ENCODE assay signal across 35 mouse cellular contexts in genomic region chr5:116735622-116736021, GRCm38 (mm10).
"Had no signal": no experiment of that assay in that cellular context is flagged by ENCODE, and none has a peak within 500 bp of the region (broad histone marks: within the 10 kb centered on the region; RNA-seq: fewer than 3 reads in every experiment).

No protein-coding gene starts in this region.

- DNase-seq: heart, postnatal 10 days; heart, postnatal 14 days; heart, postnatal 36 days; heart, postnatal 4 days; kidney, adult 11 months; kidney, adult 18-20 months; kidney, adult 2 months; kidney, adult 8-10 months; kidney, adult 9 months; kidney, postnatal 10 days; kidney, postnatal 14 days; kidney, postnatal 25 days; kidney, postnatal 36 days; kidney, postnatal 4 days; layer of hippocampus, adult 9-11 months; layer of hippocampus, postnatal 36 days had no signal

- H3K36me3 ChIP-seq: heart, embryonic 10.5 days; heart, embryonic 12.5 days; heart, embryonic 13.5 days; heart, embryonic 15.5 days; hindbrain, embryonic 10.5 days; hindbrain, embryonic 12.5 days; hindbrain, embryonic 13.5 days; hindbrain, embryonic 15.5 days; intestine, embryonic 15.5 days; kidney, embryonic 15.5 days had no signal

- H3K9ac ChIP-seq: heart, embryonic 12.5 days; heart, embryonic 13.5 days; heart, embryonic 15.5 days; hindbrain, embryonic 12.5 days; hindbrain, embryonic 13.5 days; hindbrain, embryonic 14.5 days; hindbrain, embryonic 15.5 days; intestine, embryonic 15.5 days; kidney, embryonic 15.5 days had no signal

- H3K4me3 ChIP-seq: heart, embryonic 10.5 days; heart, embryonic 12.5 days; heart, embryonic 13.5 days; heart, embryonic 15.5 days; hindbrain, embryonic 10.5 days; hindbrain, embryonic 12.5 days; hindbrain, embryonic 13.5 days; hindbrain, embryonic 15.5 days; intestine, embryonic 15.5 days; kidney, embryonic 15.5 days; layer of hippocampus, adult 2 months had no signal

- H3K9me3 ChIP-seq: heart, embryonic 10.5 days; heart, embryonic 13.5 days; heart, embryonic 15.5 days; hindbrain, embryonic 15.5 days; intestine, embryonic 15.5 days; kidney, embryonic 15.5 days had no signal

- H3K4me1 ChIP-seq: heart, embryonic 10.5 days; heart, embryonic 12.5 days; heart, embryonic 13.5 days; heart, embryonic 15.5 days; hindbrain, embryonic 10.5 days; hindbrain, embryonic 12.5 days; hindbrain, embryonic 13.5 days; hindbrain, embryonic 15.5 days; intestine, embryonic 15.5 days; kidney, embryonic 15.5 days had no signal

- H3K27ac ChIP-seq: heart, embryonic 10.5 days; heart, embryonic 13.5 days; heart, embryonic 15.5 days; hindbrain, embryonic 10.5 days; hindbrain, embryonic 12.5 days; hindbrain, embryonic 13.5 days; hindbrain, embryonic 14.5 days; hindbrain, embryonic 15.5 days; hindbrain, postnatal 0 days; intestine, embryonic 15.5 days; kidney, embryonic 15.5 days; kidney, postnatal 0 days; layer of hippocampus, adult 2 months had no signal

- ATAC-seq: hindbrain, embryonic 16.5 days; hindbrain, postnatal 0 days; inflammation-experienced regulatory T-cells, adult 6 months; intestine, embryonic 15.5 days; intestine, embryonic 16.5 days; intestine, postnatal 0 days had no signal

- H3K4me2 ChIP-seq: heart, embryonic 11.5 days; heart, embryonic 12.5 days; heart, embryonic 13.5 days; heart, embryonic 15.5 days; hindbrain, embryonic 12.5 days; hindbrain, embryonic 13.5 days; hindbrain, embryonic 14.5 days; hindbrain, embryonic 15.5 days; intestine, embryonic 15.5 days; kidney, embryonic 15.5 days had no signal

- H3K27me3 ChIP-seq: heart, embryonic 12.5 days; heart, embryonic 13.5 days; heart, embryonic 15.5 days; hindbrain, embryonic 12.5 days; hindbrain, embryonic 13.5 days; hindbrain, embryonic 15.5 days; intestine, embryonic 15.5 days; kidney, embryonic 15.5 days had no signal
